Comparison of ENCODE assay signal across 18 mouse cellular contexts in the genomic region with DNA sequence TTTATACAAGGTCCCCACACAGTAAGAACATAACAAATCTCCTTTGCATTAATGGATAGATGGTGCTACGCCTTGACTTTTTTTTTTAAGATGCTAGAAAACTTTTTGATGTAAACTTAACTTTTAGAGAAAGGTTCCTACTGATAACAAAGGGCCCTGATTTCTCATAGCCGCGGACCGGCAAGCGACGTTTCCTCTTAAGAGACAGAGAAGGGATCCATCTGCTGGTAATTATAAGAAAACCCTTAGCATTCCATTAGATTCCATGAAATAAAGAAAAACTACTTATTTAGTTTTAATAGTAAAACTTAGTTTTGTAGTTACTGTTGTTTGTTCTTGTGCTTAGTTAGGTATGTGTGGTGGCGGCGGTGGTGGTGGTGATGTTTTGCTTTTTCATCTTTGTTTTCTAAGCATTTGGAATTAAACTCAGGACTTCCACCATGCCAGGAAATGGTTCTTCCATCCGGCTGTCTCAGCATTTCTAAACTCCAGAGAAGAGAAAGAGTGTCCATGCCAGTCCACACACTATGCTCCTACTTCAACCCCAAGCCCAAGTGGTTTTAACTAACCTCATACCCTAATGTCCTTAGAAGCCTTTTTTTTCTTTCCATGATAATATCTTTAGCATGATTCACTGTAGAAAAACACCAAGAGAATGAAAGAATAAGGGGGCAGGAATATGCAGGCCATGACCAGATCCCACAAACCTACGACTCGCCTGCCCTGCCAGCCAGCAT.
DNase-seq lines count a peak whose midpoint lies in the region; ATAC-seq lines count a peak whose summit lies in the region.
"Had no signal": no experiment of that assay in that cellular context is flagged by ENCODE, and none has a peak within 500 bp of the region (broad histone marks: within the 10 kb centered on the region; RNA-seq: fewer than 3 reads in every experiment).

No protein-coding gene starts in this region.

- H3K9me3 ChIP-seq in embryonic facial prominence, embryonic 11.5 days (replicated peaks; ENCODE audit: control insufficient read depth, low read length), result no peaks in the 10 kb centered on the region
- H3K9me3 ChIP-seq in embryonic facial prominence, embryonic 10.5 days, result no peaks in the 10 kb centered on the region
- no peaks in the 10 kb centered on the region for H3K9me3 ChIP-seq in kidney, embryonic 14.5 days (ENCODE audit: control insufficient read depth, low read length)
- no peaks in the 10 kb centered on the region for H3K9me3 ChIP-seq in lung, embryonic 16.5 days (ENCODE audit: control insufficient read depth, low read length)
- H3K9me3 ChIP-seq: embryonic facial prominence, embryonic 12.5 days had no signal

- no peak overlapping the region for H3K4me3 ChIP-seq in embryonic facial prominence, embryonic 11.5 days (ENCODE audit: low read depth, low read length)
- no peak overlapping the region for H3K4me3 ChIP-seq in embryonic facial prominence, embryonic 10.5 days
- H3K4me3 ChIP-seq in kidney, embryonic 14.5 days (ENCODE audit: low read length), result no peak overlapping the region
- no peak overlapping the region for H3K4me3 ChIP-seq in lung, embryonic 16.5 days (ENCODE audit: low read length)
- H3K4me3 ChIP-seq: embryonic facial prominence, embryonic 12.5 days had no signal

- no peaks in the 10 kb centered on the region for H3K36me3 ChIP-seq in embryonic facial prominence, embryonic 11.5 days (replicated peaks; ENCODE audit: control insufficient read depth, insufficient read depth, low read depth, low read length)
- H3K36me3 ChIP-seq in embryonic facial prominence, embryonic 10.5 days (replicated peaks), result no peaks in the 10 kb centered on the region
- H3K36me3 ChIP-seq in kidney, embryonic 14.5 days (ENCODE audit: control insufficient read depth, insufficient read depth, low read length), result no peaks in the 10 kb centered on the region
- no peaks in the 10 kb centered on the region for H3K36me3 ChIP-seq in lung, embryonic 16.5 days (ENCODE audit: control insufficient read depth, insufficient read depth, low read length)
- H3K36me3 ChIP-seq: embryonic facial prominence, embryonic 12.5 days had no signal

- H3K4me2 ChIP-seq in embryonic facial prominence, embryonic 11.5 days (ENCODE audit: low read depth, low read length), result no peak overlapping the region
- no peak overlapping the region for H3K4me2 ChIP-seq in kidney, embryonic 14.5 days (replicated peaks; ENCODE audit: low read depth, low read length)
- H3K4me2 ChIP-seq in lung, embryonic 16.5 days (ENCODE audit: low read depth, low read length), result no peak overlapping the region
- H3K4me2 ChIP-seq: embryonic facial prominence, embryonic 12.5 days had no signal

- H3K27ac ChIP-seq in embryonic facial prominence, embryonic 11.5 days (replicated peaks; ENCODE audit: low read depth, low read length), result no peak overlapping the region
- H3K27ac ChIP-seq in embryonic facial prominence, embryonic 10.5 days (replicated peaks), result no peak overlapping the region
- peak overlapping the region; percentile 70 for H3K27ac ChIP-seq in kidney, embryonic 14.5 days (ENCODE audit: low read depth, low read length)
- H3K27ac ChIP-seq in lung, embryonic 16.5 days (ENCODE audit: low read length), result peak overlapping the region; percentile 75
- H3K27ac ChIP-seq: embryonic facial prominence, embryonic 12.5 days; hindbrain, postnatal 0 days; macrophage had no signal

- H3K4me1 ChIP-seq in embryonic facial prominence, embryonic 11.5 days (ENCODE audit: control insufficient read depth, insufficient read depth, low read length), result no peaks in the 10 kb centered on the region
- H3K4me1 ChIP-seq in embryonic facial prominence, embryonic 10.5 days, result peaks cover 15% of the 10 kb centered on the region
- peaks cover 2% of the 10 kb centered on the region; the same call in 1 of the 2 replicates for H3K4me1 ChIP-seq in kidney, embryonic 14.5 days (ENCODE audit: control insufficient read depth, insufficient read depth, low read length)
- 0 out of 2 replicates have a peak, but pooled peaks cover 3% of the 10 kb centered on the region for H3K4me1 ChIP-seq in lung, embryonic 16.5 days (replicated peaks; ENCODE audit: control insufficient read depth, insufficient read depth, low read length)

- H3K9ac ChIP-seq in embryonic facial prominence, embryonic 11.5 days (replicated peaks; ENCODE audit: low read length), result no peak overlapping the region
- no peak overlapping the region for H3K9ac ChIP-seq in kidney, embryonic 14.5 days (ENCODE audit: low read depth, low read length)
- H3K9ac ChIP-seq in lung, embryonic 16.5 days (ENCODE audit: low read length), result no peak overlapping the region
- H3K9ac ChIP-seq: embryonic facial prominence, embryonic 12.5 days had no signal

- ATAC-seq in embryonic facial prominence, embryonic 11.5 days (replicated peaks; ENCODE audit: insufficient number of reproducible peaks, low FRiP score, low TSS enrichment, low read depth), result no peak
- 0 out of 2 replicates have a peak, but pooled peaks have one; percentile 25 for ATAC-seq in kidney, embryonic 14.5 days (ENCODE audit: low FRiP score, low TSS enrichment)
- ATAC-seq in lung, embryonic 16.5 days (ENCODE audit: low read depth), result no peak
- ATAC-seq: hindbrain, postnatal 0 days had no signal

- WGBS in embryonic facial prominence, embryonic 11.5 days, result 54% methylated on average over 11 of the region's 11 CpGs
- 61% methylated on average over 11 of the region's 11 CpGs for WGBS in embryonic facial prominence, embryonic 10.5 days
- 44% methylated on average over 11 of the region's 11 CpGs for WGBS in kidney, embryonic 14.5 days
- 34% methylated on average over 11 of the region's 11 CpGs for WGBS in lung, embryonic 16.5 days

- no peaks in the 10 kb centered on the region for H3K27me3 ChIP-seq in embryonic facial prominence, embryonic 11.5 days (ENCODE audit: control insufficient read depth, insufficient read depth, low read length)
- H3K27me3 ChIP-seq in embryonic facial prominence, embryonic 10.5 days (replicated peaks; ENCODE audit: low read depth, poor library complexity, severe bottlenecking), result no peaks in the 10 kb centered on the region
- H3K27me3 ChIP-seq in kidney, embryonic 14.5 days (ENCODE audit: control insufficient read depth, insufficient read depth, low read length), result no peaks in the 10 kb centered on the region
- H3K27me3 ChIP-seq in lung, embryonic 16.5 days (ENCODE audit: control insufficient read depth, insufficient read depth, low read depth, low read length), result no peaks in the 10 kb centered on the region
- H3K27me3 ChIP-seq: embryonic facial prominence, embryonic 12.5 days had no signal

- DNase-seq in embryonic facial prominence, embryonic 11.5 days (ENCODE audit: low spot score), result peak; percentile 46
- DNase-seq in embryonic facial prominence, embryonic 10.5 days (ENCODE audit: low spot score), result no peak
- DNase-seq in kidney, adult 18-20 months, result no peak
- DNase-seq in lung, postnatal 14 days, result no peak
- DNase-seq in kidney, postnatal 4 days, result peak; percentile 29 to 49
- no peak for DNase-seq in T-cell, adult 2 months (ENCODE audit: low spot score)
- DNase-seq: adrenal gland, adult 8-10 months; cerebellum, postnatal 25 days; gastrocnemius, postnatal 14 days; left cerebral cortex, postnatal 4 days; retina, postnatal 1 day; right cerebral cortex, postnatal 4 days; thymus, adult 2 months had no signal

Comparison
In these comparisons a context has a peak if more than half of its experiments do, and no peak if none do; other contexts are left out.
1. DNase-seq: peak in embryonic facial prominence, embryonic 11.5 days (single experiment) and kidney, postnatal 4 days (2 of 2); none in embryonic facial prominence, embryonic 10.5 days (single experiment), kidney, adult 18-20 months (single experiment), lung, postnatal 14 days (single experiment) and T-cell, adult 2 months (single experiment).
2. H3K27ac ChIP-seq: peak in kidney, embryonic 14.5 days (single experiment) and lung, embryonic 16.5 days (single experiment); none in embryonic facial prominence, embryonic 11.5 days (single experiment) and embryonic facial prominence, embryonic 10.5 days (single experiment).